Mouse (Mus musculus): ENCODE data around the gene Tlr4. TPM values are rescaled to one million over a fixed set of nuclear protein-coding genes. Genes with fewer than 3 reads are reported as not detected.

Tlr4 gene
- 1.6 TPM in 2 replicates for polyA plus RNA-seq (2014; fragmentation: Nextera tagmentation; extraction: Ambion mirVana)

GRCm38 (mm10) chr4:66827463-66828162 lies at the start of gene Tlr4:
Tlr4 (plus strand) TSS chr4:66827584.
- H3K4me3 ChIP-seq (ENCODE audit: low read depth, low read length): peak within 1 kb of the TSS; percentile 23
- no peaks in the 10 kb centered on the region for H3K9me3 ChIP-seq (replicated peaks; ENCODE audit: control insufficient read depth, low read length)
- H3K4me1 ChIP-seq (ENCODE audit: control insufficient read depth, insufficient read depth, low read length): 0 out of 2 replicates have a peak, but pooled peaks cover 3% of the 10 kb centered on the region
- H3K27me3 ChIP-seq (ENCODE audit: control insufficient read depth, insufficient read depth, low read length): no peaks in the 10 kb centered on the region
- ATAC-seq (replicated peaks; ENCODE audit: insufficient number of reproducible peaks, low FRiP score, low TSS enrichment): peak; percentile 31; the same call in 1 of the 2 replicates
- 49% methylated on average over 11 of the region's 11 CpGs for WGBS (ENCODE audit: insufficient replicate concordance)
- H3K36me3 ChIP-seq (ENCODE audit: control insufficient read depth, insufficient read depth, low read length): no peaks in the 10 kb centered on the region
- peak within 1 kb of the TSS; percentile 53 for H3K4me2 ChIP-seq
- H3K27ac ChIP-seq (ENCODE audit: low read depth, low read length): peak within 1 kb of the TSS; percentile 76
- H3K9ac ChIP-seq (ENCODE audit: low read depth, low read length): peak within 1 kb of the TSS; percentile 43; the same call in 1 of the 2 replicates

GRCm38 (mm10) chr4:66794283-66794682 lies 33.1 kb upstream of the Tlr4 start:
- no peaks in the 10 kb centered on the region for H3K27me3 ChIP-seq (ENCODE audit: control insufficient read depth, insufficient read depth, low read length)
- 77% methylated on average over 2 of the region's 2 CpGs for WGBS (ENCODE audit: insufficient replicate concordance)
- no peaks in the 10 kb centered on the region for H3K9me3 ChIP-seq (replicated peaks; ENCODE audit: control insufficient read depth, low read length)
- no peak overlapping the region for H3K4me2 ChIP-seq
- no peak overlapping the region for H3K27ac ChIP-seq (ENCODE audit: low read depth, low read length)
- H3K36me3 ChIP-seq (ENCODE audit: control insufficient read depth, insufficient read depth, low read length): no peaks in the 10 kb centered on the region
- H3K4me1 ChIP-seq (ENCODE audit: control insufficient read depth, insufficient read depth, low read length): no peaks in the 10 kb centered on the region
- ATAC-seq (replicated peaks; ENCODE audit: insufficient number of reproducible peaks, low FRiP score, low TSS enrichment): no peak
- no peak overlapping the region for H3K4me3 ChIP-seq (ENCODE audit: low read depth, low read length)
- H3K9ac ChIP-seq (ENCODE audit: low read depth, low read length): no peak overlapping the region

GRCm38 (mm10) chr4:66796683-66797082 lies 30.7 kb upstream of the Tlr4 start:
- Histone ChIP-seq H3K36me3 (ENCODE audit: control insufficient read depth, insufficient read depth, low read length) (no peaks in the 10 kb centered on the region), H3K4me3 (ENCODE audit: low read depth, low read length) (no peak overlapping the region), H3K4me1 (ENCODE audit: control insufficient read depth, insufficient read depth, low read length) (no peaks in the 10 kb centered on the region), H3K27ac (ENCODE audit: low read depth, low read length) (no peak overlapping the region), H3K9me3 (replicated peaks; ENCODE audit: control insufficient read depth, low read length) (no peaks in the 10 kb centered on the region), H3K27me3 (ENCODE audit: control insufficient read depth, insufficient read depth, low read length) (no peaks in the 10 kb centered on the region), H3K4me2 (no peak overlapping the region), H3K9ac (ENCODE audit: low read depth, low read length) (no peak overlapping the region)
- WGBS (ENCODE audit: insufficient replicate concordance): 89% methylated on average over 2 of the region's 2 CpGs
- no peak for ATAC-seq (replicated peaks; ENCODE audit: insufficient number of reproducible peaks, low FRiP score, low TSS enrichment)

GRCm38 (mm10) chr4:66804552-66805301 lies 22.7 kb upstream of the Tlr4 start:
- whole genome bisulfite sequencing (ENCODE audit: insufficient replicate concordance): 78% methylated on average over 4 of the region's 4 CpGs
- ATAC-seq (replicated peaks; ENCODE audit: insufficient number of reproducible peaks, low FRiP score, low TSS enrichment): no peak
- Histone ChIP-seq H3K27ac (ENCODE audit: low read depth, low read length) (no peak overlapping the region), H3K27me3 (ENCODE audit: control insufficient read depth, insufficient read depth, low read length) (no peaks in the 10 kb centered on the region), H3K4me2 (no peak overlapping the region), H3K9me3 (replicated peaks; ENCODE audit: control insufficient read depth, low read length) (no peaks in the 10 kb centered on the region), H3K9ac (ENCODE audit: low read depth, low read length) (no peak overlapping the region), H3K4me3 (ENCODE audit: low read depth, low read length) (no peak overlapping the region), H3K36me3 (ENCODE audit: control insufficient read depth, insufficient read depth, low read length) (no peaks in the 10 kb centered on the region), H3K4me1 (ENCODE audit: control insufficient read depth, insufficient read depth, low read length) (no peaks in the 10 kb centered on the region)

DNA sequence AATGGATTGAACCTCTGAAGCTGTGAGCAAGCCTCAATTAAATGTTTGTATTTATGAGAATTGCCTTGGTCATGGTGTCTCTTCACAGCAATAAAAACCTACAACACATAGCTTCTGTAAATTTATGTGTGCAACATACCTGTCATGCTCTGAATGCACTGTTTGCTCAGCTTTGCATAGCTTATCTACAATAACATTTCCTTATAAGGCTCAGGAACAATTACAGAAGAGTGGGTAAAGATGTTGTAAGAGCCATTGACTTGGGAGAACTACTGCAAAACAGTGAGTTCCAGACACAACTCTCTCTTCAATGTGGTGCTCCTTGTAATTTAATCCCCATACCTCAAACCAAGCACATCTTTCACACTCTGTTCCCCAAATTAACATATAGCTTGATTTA lies 21.6 kb upstream of the Tlr4 start:
- H3K4me3 ChIP-seq (ENCODE audit: low read depth, low read length): no peak overlapping the region
- no peak overlapping the region for H3K4me2 ChIP-seq
- no peak overlapping the region for H3K27ac ChIP-seq (ENCODE audit: low read depth, low read length)
- no peaks in the 10 kb centered on the region for H3K9me3 ChIP-seq (replicated peaks; ENCODE audit: control insufficient read depth, low read length)
- no peaks in the 10 kb centered on the region for H3K4me1 ChIP-seq (ENCODE audit: control insufficient read depth, insufficient read depth, low read length)
- no peak for ATAC-seq (replicated peaks; ENCODE audit: insufficient number of reproducible peaks, low FRiP score, low TSS enrichment)
- H3K27me3 ChIP-seq (ENCODE audit: control insufficient read depth, insufficient read depth, low read length): no peaks in the 10 kb centered on the region
- no peaks in the 10 kb centered on the region for H3K36me3 ChIP-seq (ENCODE audit: control insufficient read depth, insufficient read depth, low read length)
- H3K9ac ChIP-seq (ENCODE audit: low read depth, low read length): no peak overlapping the region

GRCm38 (mm10) chr4:66816364-66817026 lies 10.9 kb upstream of the Tlr4 start:
- WGBS (ENCODE audit: insufficient replicate concordance): 71% methylated on average over 3 of the region's 3 CpGs
- Histone ChIP-seq H3K4me1 (ENCODE audit: control insufficient read depth, insufficient read depth, low read length) (no peaks in the 10 kb centered on the region), H3K4me2 (no peak overlapping the region), H3K27ac (ENCODE audit: low read depth, low read length) (no peak overlapping the region), H3K4me3 (ENCODE audit: low read depth, low read length) (no peak overlapping the region), H3K9me3 (replicated peaks; ENCODE audit: control insufficient read depth, low read length) (no peaks in the 10 kb centered on the region), H3K36me3 (ENCODE audit: control insufficient read depth, insufficient read depth, low read length) (no peaks in the 10 kb centered on the region), H3K9ac (ENCODE audit: low read depth, low read length) (no peak overlapping the region), H3K27me3 (ENCODE audit: control insufficient read depth, insufficient read depth, low read length) (no peaks in the 10 kb centered on the region)
- no peak for ATAC-seq (replicated peaks; ENCODE audit: insufficient number of reproducible peaks, low FRiP score, low TSS enrichment)

DNA sequence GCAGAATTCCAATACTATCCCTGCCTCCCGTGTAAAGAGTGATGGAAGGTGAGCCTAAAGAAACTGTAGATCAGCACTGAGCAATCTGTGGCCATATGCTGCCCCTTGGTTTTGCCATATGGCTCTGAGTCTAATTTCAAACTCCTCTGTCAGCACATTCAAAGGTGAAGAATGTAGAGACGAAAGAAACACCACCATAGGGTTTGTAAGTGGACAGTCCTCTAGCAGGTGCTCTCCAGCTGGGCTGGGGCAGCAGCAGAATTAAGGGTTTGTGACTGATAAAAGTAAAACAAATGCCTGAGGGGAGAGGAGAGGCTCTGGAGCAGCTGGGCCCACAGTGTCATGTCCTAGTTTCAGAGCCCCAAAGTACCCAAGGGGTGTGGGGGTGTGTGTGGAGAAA lies 6.2 kb upstream of the Tlr4 start:
- no peaks in the 10 kb centered on the region for H3K36me3 ChIP-seq (ENCODE audit: control insufficient read depth, insufficient read depth, low read length)
- no peak overlapping the region for H3K27ac ChIP-seq (ENCODE audit: low read depth, low read length)
- no peaks in the 10 kb centered on the region for H3K4me1 ChIP-seq (ENCODE audit: control insufficient read depth, insufficient read depth, low read length)
- 54% methylated on average over 2 of the region's 2 CpGs for WGBS (ENCODE audit: insufficient replicate concordance)
- no peak for ATAC-seq (replicated peaks; ENCODE audit: insufficient number of reproducible peaks, low FRiP score, low TSS enrichment)
- H3K9ac ChIP-seq (ENCODE audit: low read depth, low read length): no peak overlapping the region
- H3K9me3 ChIP-seq (replicated peaks; ENCODE audit: control insufficient read depth, low read length): no peaks in the 10 kb centered on the region
- no peak overlapping the region for H3K4me2 ChIP-seq
- no peak overlapping the region for H3K4me3 ChIP-seq (ENCODE audit: low read depth, low read length)
- H3K27me3 ChIP-seq (ENCODE audit: control insufficient read depth, insufficient read depth, low read length): no peaks in the 10 kb centered on the region

GRCm38 (mm10) chr4:66821764-66822163 lies 5.6 kb upstream of the Tlr4 start:
- no peaks in the 10 kb centered on the region for H3K4me1 ChIP-seq (ENCODE audit: control insufficient read depth, insufficient read depth, low read length)
- H3K9ac ChIP-seq (ENCODE audit: low read depth, low read length): no peak overlapping the region
- no peak overlapping the region for H3K27ac ChIP-seq (ENCODE audit: low read depth, low read length)
- H3K9me3 ChIP-seq (replicated peaks; ENCODE audit: control insufficient read depth, low read length): no peaks in the 10 kb centered on the region
- no peak overlapping the region for H3K4me2 ChIP-seq
- no peaks in the 10 kb centered on the region for H3K27me3 ChIP-seq (ENCODE audit: control insufficient read depth, insufficient read depth, low read length)
- ATAC-seq (replicated peaks; ENCODE audit: insufficient number of reproducible peaks, low FRiP score, low TSS enrichment): no peak
- H3K36me3 ChIP-seq (ENCODE audit: control insufficient read depth, insufficient read depth, low read length): no peaks in the 10 kb centered on the region
- WGBS (ENCODE audit: insufficient replicate concordance): 82% methylated on average over 3 of the region's 3 CpGs
- no peak overlapping the region for H3K4me3 ChIP-seq (ENCODE audit: low read depth, low read length)

All from heart, embryonic 11.5 days (tissue).